Mouse (Mus musculus) liver, adult 2 months (tissue): ENCODE results near the gene Foxl1.

Source experiments
- CTCF ChIP-seq: fragments of 200-500 bp; IDR thresholded peaks from 2 replicates; pipeline ENCODE4 v1.5.1; 2011; ENCODE audit warnings: low read depth, low read length, control low read depth
- POLR2A ChIP-seq: fragments of 200-500 bp; IDR thresholded peaks from 2 replicates; pipeline ENCODE4 v1.6.1; 2011; ENCODE audit warnings: low read length, control low read depth; ENCODE audit not compliant: insufficient read depth; ENCODE audit errors: extremely low read depth

DNA sequence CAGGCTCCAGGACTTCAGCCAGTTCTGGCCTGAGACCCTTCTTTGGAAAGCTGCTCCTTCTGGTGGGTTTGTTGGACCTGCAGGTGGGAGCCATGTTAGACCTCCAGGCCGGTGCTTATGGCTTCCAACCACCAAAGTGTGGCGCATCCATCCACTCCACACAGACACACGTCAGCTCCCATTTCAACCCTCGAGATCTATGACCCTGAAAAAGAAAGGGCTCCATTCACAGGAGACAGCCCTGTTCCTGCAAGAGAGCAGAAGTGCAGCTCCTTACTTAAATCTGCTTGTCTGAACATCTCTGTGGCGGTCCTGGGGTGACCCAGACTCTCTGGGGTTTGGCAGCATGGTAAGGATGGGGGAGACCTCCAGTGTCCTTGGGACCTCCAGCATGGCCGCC is 34.2 kb upstream of the Foxl1 start:
- TF ChIP-seq CTCF (no peak), POLR2A (no peak)
